ENCODE assay signal across 27 mouse cellular contexts in the genomic region with DNA sequence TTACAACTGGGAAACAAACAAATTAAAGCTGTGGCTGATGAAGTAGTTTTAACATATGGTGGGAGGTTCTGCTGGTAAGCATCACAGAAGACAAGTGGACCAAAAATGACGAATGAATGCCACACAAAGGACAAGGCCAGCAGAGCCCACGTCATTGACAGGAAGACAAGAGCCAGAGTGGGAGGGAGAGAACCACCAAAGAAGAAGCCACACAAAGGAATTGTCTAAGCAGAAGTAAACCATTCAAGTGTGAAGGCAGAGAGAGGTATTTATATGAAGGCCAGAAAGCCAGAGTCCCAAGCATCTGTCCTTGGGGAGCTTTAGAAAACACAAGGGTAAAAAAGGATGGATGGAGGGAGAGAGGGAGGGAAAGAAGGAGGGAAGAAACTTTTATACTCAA.
A peak's percentile ranks its signal among the peaks of the same experiment; 100 is the strongest.
DNase-seq lines count a peak whose midpoint lies in the region; ATAC-seq and TF ChIP-seq lines count a peak whose summit lies in the region.
"Had no signal": no experiment of that assay in that cellular context is flagged by ENCODE, and none has a peak within 500 bp of the region (broad histone marks: within the 10 kb centered on the region; RNA-seq: fewer than 3 reads in every experiment).

No protein-coding gene starts in this region.

- WGBS in hindbrain, embryonic 12.5 days, result 26% methylated on average over 2 of the region's 2 CpGs
- WGBS in hindbrain, embryonic 14.5 days, result 4% methylated on average over 2 of the region's 2 CpGs
- 27% methylated on average over 2 of the region's 2 CpGs for WGBS in neural tube, embryonic 11.5 days

- H3K36me3 ChIP-seq in hindbrain, embryonic 12.5 days, result no peaks in the 10 kb centered on the region
- H3K36me3 ChIP-seq in hindbrain, embryonic 14.5 days (replicated peaks; ENCODE audit: control insufficient read depth, insufficient read depth), result no peaks in the 10 kb centered on the region
- no peaks in the 10 kb centered on the region for H3K36me3 ChIP-seq in neural tube, embryonic 11.5 days (ENCODE audit: control insufficient read depth, insufficient read depth, low read length)
- H3K36me3 ChIP-seq: forebrain, embryonic 10.5 days; heart, embryonic 12.5 days; hindbrain, embryonic 15.5 days; limb, embryonic 12.5 days; midbrain, embryonic 13.5 days; stomach, embryonic 15.5 days had no signal

- no peak overlapping the region for H3K9ac ChIP-seq in hindbrain, embryonic 12.5 days
- no peak overlapping the region for H3K9ac ChIP-seq in hindbrain, embryonic 14.5 days
- no peak overlapping the region for H3K9ac ChIP-seq in neural tube, embryonic 11.5 days (ENCODE audit: low read length)
- H3K9ac ChIP-seq: heart, embryonic 12.5 days; hindbrain, embryonic 15.5 days; limb, embryonic 12.5 days; liver, postnatal 0 days; midbrain, embryonic 13.5 days; stomach, embryonic 15.5 days had no signal

- TF ChIP-seq CTCF in brain, embryonic 14.5 days (IDR thresholded peaks at IDR 0.05; ENCODE audit: borderline replicate concordance, extremely low read depth, insufficient read depth, insufficient read length), result no peak

- H3K9me3 ChIP-seq in hindbrain, embryonic 12.5 days (replicated peaks), result no peaks in the 10 kb centered on the region
- H3K9me3 ChIP-seq in hindbrain, embryonic 14.5 days (ENCODE audit: control insufficient read depth, low read length), result no peaks in the 10 kb centered on the region
- no peaks in the 10 kb centered on the region for H3K9me3 ChIP-seq in neural tube, embryonic 11.5 days (ENCODE audit: control insufficient read depth, low read length)
- H3K9me3 ChIP-seq: forebrain, embryonic 10.5 days; heart, embryonic 12.5 days; hindbrain, embryonic 15.5 days; limb, embryonic 12.5 days; midbrain, embryonic 13.5 days; stomach, embryonic 15.5 days had no signal

- peaks cover 3% of the 10 kb centered on the region; the same call in 1 of the 2 replicates for H3K4me1 ChIP-seq in hindbrain, embryonic 12.5 days
- H3K4me1 ChIP-seq in hindbrain, embryonic 14.5 days (replicated peaks; ENCODE audit: control insufficient read depth, insufficient read depth, low read length), result no peaks in the 10 kb centered on the region
- no peaks in the 10 kb centered on the region for H3K4me1 ChIP-seq in neural tube, embryonic 11.5 days (ENCODE audit: control insufficient read depth, insufficient read depth, low read length)
- H3K4me1 ChIP-seq: heart, embryonic 12.5 days; hindbrain, embryonic 15.5 days; limb, embryonic 12.5 days; midbrain, embryonic 13.5 days; stomach, embryonic 15.5 days had no signal

- no peak overlapping the region for H3K27ac ChIP-seq in hindbrain, embryonic 12.5 days
- no peak overlapping the region for H3K27ac ChIP-seq in hindbrain, embryonic 14.5 days
- H3K27ac ChIP-seq in neural tube, embryonic 11.5 days (ENCODE audit: low read depth, low read length), result 0 out of 2 replicates have a peak overlapping the region, but pooled peaks have one; percentile 9
- H3K27ac ChIP-seq: hindbrain, embryonic 15.5 days; limb, embryonic 12.5 days; macrophage; midbrain, embryonic 13.5 days; stomach, embryonic 15.5 days had no signal

- ATAC-seq in hindbrain, embryonic 12.5 days (ENCODE audit: low FRiP score), result peak; percentile 73
- ATAC-seq in hindbrain, embryonic 14.5 days (ENCODE audit: low FRiP score), result no peak
- ATAC-seq in neural tube, embryonic 11.5 days (ENCODE audit: insufficient read depth, low FRiP score, low TSS enrichment), result peak; percentile 77
- ATAC-seq: activated CD4-positive, CD25-positive, alpha-beta regulatory T cell, adult 4 months; intestine, embryonic 16.5 days; liver, postnatal 0 days; lung, postnatal 0 days; midbrain, embryonic 13.5 days had no signal

- no peak overlapping the region for H3K4me2 ChIP-seq in hindbrain, embryonic 12.5 days (replicated peaks)
- no peak overlapping the region for H3K4me2 ChIP-seq in hindbrain, embryonic 14.5 days (replicated peaks)
- no peak overlapping the region for H3K4me2 ChIP-seq in neural tube, embryonic 11.5 days (ENCODE audit: low read depth)
- H3K4me2 ChIP-seq: heart, embryonic 12.5 days; hindbrain, embryonic 15.5 days; limb, embryonic 12.5 days; liver, embryonic 11.5 days; midbrain, embryonic 13.5 days; stomach, embryonic 15.5 days had no signal

- H3K4me3 ChIP-seq in hindbrain, embryonic 12.5 days, result no peak overlapping the region
- H3K4me3 ChIP-seq in hindbrain, embryonic 14.5 days (replicated peaks; ENCODE audit: low read length), result no peak overlapping the region
- H3K4me3 ChIP-seq in neural tube, embryonic 11.5 days (ENCODE audit: low read depth, low read length), result no peak overlapping the region
- H3K4me3 ChIP-seq: forebrain, embryonic 10.5 days; heart, embryonic 12.5 days; hindbrain, embryonic 15.5 days; limb, embryonic 12.5 days; midbrain, embryonic 13.5 days; myocyte; stomach, embryonic 15.5 days had no signal

- no peak for DNase-seq in hindbrain, embryonic 14.5 days (ENCODE audit: low spot score)
- peak; percentile 24 for DNase-seq in brain, embryonic 14.5 days (ENCODE audit: low read depth)
- DNase-seq in embryo, embryonic 10.5 days (ENCODE audit: low spot score), result peak; percentile 72
- peak; percentile 55 for DNase-seq in neural tube, embryonic 11.5 days (ENCODE audit: low spot score)
- DNase-seq in ovary, adult 18-20 months (ENCODE audit: low spot score), result no peak
- no peak for DNase-seq in heart, adult 9 months (ENCODE audit: low spot score in 2 of 2)
- DNase-seq: adrenal gland, adult 8-10 months; cerebellum, adult 2 months; cerebellum, postnatal 25 days; gastrocnemius, postnatal 10 days; heart, adult 11 months; heart, postnatal 10 days; kidney, postnatal 25 days; liver, postnatal 0 days had no signal

- no peak for TF ChIP-seq POLR2A in brain, embryonic 14.5 days (IDR thresholded peaks at IDR 0.05; ENCODE audit: borderline replicate concordance, extremely low read depth, insufficient read depth, insufficient read length, poor library complexity, severe bottlenecking)

- no peaks in the 10 kb centered on the region for H3K27me3 ChIP-seq in hindbrain, embryonic 12.5 days
- H3K27me3 ChIP-seq in hindbrain, embryonic 14.5 days (ENCODE audit: control insufficient read depth, insufficient read depth, low read length), result no peaks in the 10 kb centered on the region
- H3K27me3 ChIP-seq in neural tube, embryonic 11.5 days (ENCODE audit: control insufficient read depth, insufficient read depth, low read length), result no peaks in the 10 kb centered on the region
- H3K27me3 ChIP-seq: heart, embryonic 12.5 days; hindbrain, embryonic 15.5 days; limb, embryonic 12.5 days; midbrain, embryonic 13.5 days; stomach, embryonic 15.5 days had no signal

Comparison
In these comparisons a context has a peak if more than half of its experiments do, and no peak if none do; other contexts are left out.
1. DNase-seq: peak in brain, embryonic 14.5 days (single experiment), embryo, embryonic 10.5 days (single experiment) and neural tube, embryonic 11.5 days (single experiment); none in hindbrain, embryonic 14.5 days (single experiment), ovary, adult 18-20 months (single experiment) and heart, adult 9 months (0 of 2).